Mouse (Mus musculus): ENCODE measurements around the gene Pcsk5.

GRCm38 (mm10) chr19:17400571-17400970, 436.9 kb downstream of the Pcsk5 start:
- TF ChIP-seq RAD21 (IDR thresholded peaks at IDR 0.05; ENCODE audit: low read depth, low read length) (no peak), POLR2A (IDR thresholded peaks at IDR 0.05; ENCODE audit: low read depth, low read length) (no peak)
